Comparison of ENCODE assay signal across 8 mouse cellular contexts in the genomic region with DNA sequence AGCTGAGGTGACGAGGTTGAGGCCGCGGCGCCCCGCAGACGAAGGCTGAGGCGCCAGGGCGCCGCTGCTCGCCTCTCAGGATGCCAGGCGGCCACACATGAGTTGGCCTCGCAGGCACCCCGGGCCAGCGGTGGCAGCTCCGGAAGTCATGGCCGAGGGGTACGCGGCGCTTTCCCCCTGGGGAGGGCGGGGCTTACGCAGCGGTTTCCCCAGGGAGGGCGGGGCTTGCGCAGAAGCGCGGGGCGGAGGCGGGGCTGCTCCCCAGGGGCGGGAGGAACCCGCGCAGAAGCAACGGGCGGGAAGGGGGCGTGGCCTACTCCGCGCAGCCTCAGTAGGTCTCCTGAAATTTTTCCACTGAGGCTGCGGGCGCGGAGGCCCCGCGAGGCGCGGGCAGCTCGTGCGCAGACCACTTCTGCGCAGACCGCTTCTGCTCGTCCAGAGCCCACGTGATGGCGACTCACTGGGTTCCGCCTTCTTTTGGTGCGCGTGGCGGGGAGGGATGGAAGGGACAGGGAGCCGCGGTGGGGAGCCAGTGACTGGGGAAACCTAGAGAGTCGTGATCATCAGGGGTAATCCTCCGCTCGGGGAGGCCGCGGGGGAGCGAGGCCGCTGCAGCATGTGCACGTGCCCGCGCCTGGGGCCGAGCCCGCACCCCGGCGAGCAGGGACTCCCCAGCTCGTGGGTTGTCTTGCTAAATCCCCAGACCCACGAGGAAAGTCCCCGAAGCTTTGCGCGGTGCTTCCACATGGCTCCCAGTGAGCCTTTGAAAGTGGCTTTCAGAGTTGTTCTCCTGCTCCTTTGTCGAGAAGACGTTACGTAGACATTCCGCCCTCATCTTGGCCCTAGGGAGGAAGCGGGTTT. TPM values are rescaled to one million over a fixed set of nuclear protein-coding genes. Genes with fewer than 3 reads are reported as not detected.
DNase-seq lines count a peak whose midpoint lies in the region; ATAC-seq and TF ChIP-seq lines count a peak whose summit lies in the region.

No protein-coding gene starts in this region.

- DNase-seq in A20 (ENCODE audit: low read depth, low spot score): peak; percentile 93
- peak; percentile 98 for DNase-seq in heart, embryonic 10.5 days (ENCODE audit: low spot score)
- DNase-seq in liver: peak; percentile 99
- DNase-seq in spleen, postnatal 4 days (ENCODE audit: low spot score in 2 of 2): peak; percentile 99 to 100

- H3K36me3 ChIP-seq in heart, embryonic 10.5 days: no peaks in the 10 kb centered on the region
- no peaks in the 10 kb centered on the region for H3K36me3 ChIP-seq in kidney, embryonic 15.5 days

- WGBS in heart, embryonic 10.5 days: under 1% methylated on average over 80 of the region's 80 CpGs
- under 1% methylated on average over 79 of the region's 80 CpGs for WGBS in kidney, embryonic 15.5 days

- ATAC-seq in kidney, embryonic 15.5 days (replicated peaks; ENCODE audit: low FRiP score): peak; percentile 94
- ATAC-seq in monocyte, adult 5-6 weeks (replicated peaks; ENCODE audit: insufficient number of reproducible peaks, low FRiP score, low TSS enrichment, poor library complexity, severe bottlenecking): peak; percentile 88

- H3K4me3 ChIP-seq in bone marrow macrophage, adult 2 months (ENCODE audit: insufficient read depth, low read length): peak overlapping the region; percentile 68
- H3K4me3 ChIP-seq in embryonic fibroblast, embryonic 13.5 days (ENCODE audit: insufficient read depth, low read length): peak overlapping the region; percentile 43
- H3K4me3 ChIP-seq in heart, embryonic 10.5 days: peak overlapping the region; percentile 69
- H3K4me3 ChIP-seq in kidney, embryonic 15.5 days (replicated peaks): peak overlapping the region; percentile 60

- H3K9me3 ChIP-seq in heart, embryonic 10.5 days: no peaks in the 10 kb centered on the region
- no peaks in the 10 kb centered on the region for H3K9me3 ChIP-seq in kidney, embryonic 15.5 days (replicated peaks)

- H3K4me1 ChIP-seq in bone marrow macrophage, adult 2 months (ENCODE audit: control insufficient read depth, insufficient read depth, low read length): peaks cover 21% of the 10 kb centered on the region
- H3K4me1 ChIP-seq in embryonic fibroblast, embryonic 13.5 days (ENCODE audit: control insufficient read depth, insufficient read depth, low read length): no peaks in the 10 kb centered on the region
- peaks cover 22% of the 10 kb centered on the region; the same call in 1 of the 2 replicates for H3K4me1 ChIP-seq in heart, embryonic 10.5 days
- peaks cover 22% of the 10 kb centered on the region for H3K4me1 ChIP-seq in kidney, embryonic 15.5 days

- H3K27ac ChIP-seq in bone marrow macrophage, adult 2 months (ENCODE audit: insufficient read depth, low read depth, low read length): peak overlapping the region; percentile 89
- peak overlapping the region; percentile 97 for H3K27ac ChIP-seq in embryonic fibroblast, embryonic 13.5 days (ENCODE audit: insufficient read depth, low read length)
- H3K27ac ChIP-seq in heart, embryonic 10.5 days: peak overlapping the region; percentile 99
- peak overlapping the region; percentile 99 for H3K27ac ChIP-seq in kidney, embryonic 15.5 days

- peak overlapping the region; percentile 92 for H3K4me2 ChIP-seq in kidney, embryonic 15.5 days

- no peak for TF ChIP-seq POLR2A in bone marrow macrophage, adult 2 months (IDR thresholded peaks at IDR 0.05; ENCODE audit: borderline replicate concordance, low read depth, low read length)
- peak; percentile 78 for TF ChIP-seq POLR2A in embryonic fibroblast, embryonic 13.5 days (IDR thresholded peaks at IDR 0.05; ENCODE audit: low read depth, low read length)

- peak overlapping the region; percentile 85 for H3K9ac ChIP-seq in kidney, embryonic 15.5 days

- no peaks in the 10 kb centered on the region for H3K27me3 ChIP-seq in heart, embryonic 10.5 days (ENCODE audit: insufficient read depth, poor library complexity, severe bottlenecking)
- H3K27me3 ChIP-seq in kidney, embryonic 15.5 days: no peaks in the 10 kb centered on the region

- no peak for TF ChIP-seq CTCF in bone marrow macrophage, adult 2 months (IDR thresholded peaks at IDR 0.05; ENCODE audit: low read depth, low read length)
- TF ChIP-seq CTCF in embryonic fibroblast, embryonic 13.5 days (IDR thresholded peaks at IDR 0.05; ENCODE audit: borderline replicate concordance, insufficient read depth, low read length): no peak

RNA-seq across cellular contexts. Expression of a gene that starts 10.2 kb away (rescaled TPM):
- 80.7 and 83.9 TPM in 2 replicates for polyA plus RNA-seq in bone marrow macrophage, adult 2 months (2012; ENCODE audit: insufficient read depth, insufficient read length, missing spikeins)
- polyA plus RNA-seq in embryonic fibroblast, embryonic 13.5 days (2011; ENCODE audit: insufficient read length, low read depth, missing spikeins): 176 and 197 TPM in 2 replicates
- 113 and 119 TPM in 2 replicates for polyA plus RNA-seq in heart, embryonic 10.5 days (2016; fragmentation: Nextera tagmentation; extraction: Ambion mirVana)
- 134 and 138 TPM in 2 replicates for polyA plus RNA-seq in kidney, embryonic 15.5 days (2015; fragmentation: Nextera tagmentation; extraction: Ambion mirVana)
- 65.4 to 124 TPM (median 68.3 TPM) in 3 replicates for total RNA-seq in monocyte, adult 5-6 weeks (2017)

Comparison
In these comparisons a context has a peak if more than half of its experiments do, and no peak if none do; other contexts are left out.
1. Peak in every context shown above with its lines: DNase-seq, ATAC-seq, H3K4me3 ChIP-seq and H3K27ac ChIP-seq.